Mouse (Mus musculus): ENCODE results near the gene Naa10. TPM values are rescaled to one million over a fixed set of nuclear protein-coding genes. Genes with fewer than 3 reads are reported as not detected.

Naa10 gene
- polyA plus RNA-seq, 1 experiment from 2014 or later, result 146 TPM

- H3K9me3 ChIP-seq, result no peaks in the 10 kb centered on the region
- no peaks in the 10 kb centered on the region for H3K4me1 ChIP-seq
- 11% methylated on average over 5 of the region's 5 CpGs for WGBS
- peaks cover 4% of the 10 kb centered on the region; the same call in 1 of the 2 replicates for H3K27me3 ChIP-seq (ENCODE audit: insufficient read depth, poor library complexity, severe bottlenecking)
- no peak for DNase-seq (ENCODE audit: low spot score)
- H3K27ac ChIP-seq, result no peak overlapping the region
- no peak overlapping the region for H3K4me3 ChIP-seq
- H3K36me3 ChIP-seq, result no peaks in the 10 kb centered on the region
Measured at GRCm38 (mm10) chrX:73869334-73869733, 52.4 kb downstream of the Naa10 start.

- Histone ChIP-seq H3K4me3 (no peak overlapping the region), H3K27me3 (ENCODE audit: insufficient read depth, poor library complexity, severe bottlenecking) (peaks cover 4% of the 10 kb centered on the region; the same call in 1 of the 2 replicates), H3K4me1 (no peaks in the 10 kb centered on the region), H3K9me3 (no peaks in the 10 kb centered on the region), H3K27ac (no peak overlapping the region), H3K36me3 (no peaks in the 10 kb centered on the region)
- WGBS, result 41% methylated on average over 1 of the region's 1 CpGs
- no peak for DNase-seq (ENCODE audit: low spot score)
Measured at GRCm38 (mm10) chrX:73867852-73868251, 53.9 kb downstream of the Naa10 start.

- no peak for DNase-seq (ENCODE audit: low spot score)
Measured at GRCm38 (mm10) chrX:73867256-73867655, 54.5 kb downstream of the Naa10 start.

More at GRCm38 (mm10) chrX:73867256-73867655, 54.5 kb downstream of the Naa10 start:
- H3K36me3 ChIP-seq, result no peaks in the 10 kb centered on the region
- no peaks in the 10 kb centered on the region for H3K4me1 ChIP-seq
- WGBS, result 29% methylated on average over 3 of the region's 3 CpGs
- H3K27me3 ChIP-seq (ENCODE audit: insufficient read depth, poor library complexity, severe bottlenecking), result peaks cover 5% of the 10 kb centered on the region; the same call in 1 of the 2 replicates
- no peak overlapping the region for H3K4me3 ChIP-seq
- no peak overlapping the region for H3K27ac ChIP-seq
- no peaks in the 10 kb centered on the region for H3K9me3 ChIP-seq

Other genes starting within 250 kb of the Naa10 start
- gene Slc6a8, start 248.8 kb downstream of the Naa10 start, polyA plus RNA-seq (2016; fragmentation: Nextera tagmentation; extraction: Ambion mirVana), result 5.8 and 6.2 TPM in 2 replicates
- 178 and 211 TPM in 2 replicates for gene Bcap31, start 205.8 kb downstream of the Naa10 start, polyA plus RNA-seq (2016; fragmentation: Nextera tagmentation; extraction: Ambion mirVana)
- 9.8 and 11.7 TPM in 2 replicates for gene Abcd1, start 205.3 kb downstream of the Naa10 start, polyA plus RNA-seq (2016; fragmentation: Nextera tagmentation; extraction: Ambion mirVana)
- gene Plxnb3, start 164.9 kb downstream of the Naa10 start, polyA plus RNA-seq (2016; fragmentation: Nextera tagmentation; extraction: Ambion mirVana), result 0.13 and 0.46 TPM in 2 replicates
- 39.2 and 81.4 TPM in 2 replicates for gene Srpk3, start 147.5 kb downstream of the Naa10 start, polyA plus RNA-seq (2016; fragmentation: Nextera tagmentation; extraction: Ambion mirVana)
- gene Idh3g, start 135.0 kb downstream of the Naa10 start, polyA plus RNA-seq (2016; fragmentation: Nextera tagmentation; extraction: Ambion mirVana), result 219 and 264 TPM in 2 replicates
- gene Ssr4, start 134.9 kb downstream of the Naa10 start, polyA plus RNA-seq (2016; fragmentation: Nextera tagmentation; extraction: Ambion mirVana), result 156 and 158 TPM in 2 replicates
- gene Pdzd4, start 97.0 kb downstream of the Naa10 start, polyA plus RNA-seq (2016; fragmentation: Nextera tagmentation; extraction: Ambion mirVana), result 0.32 and 0.38 TPM in 2 replicates
- not detected in 2 replicates for gene Avpr2, start 29.8 kb downstream of the Naa10 start, polyA plus RNA-seq (2016; fragmentation: Nextera tagmentation; extraction: Ambion mirVana)
- gene L1cam, start 25.8 kb downstream of the Naa10 start, polyA plus RNA-seq (2016; fragmentation: Nextera tagmentation; extraction: Ambion mirVana), result 1.7 and 2.3 TPM in 2 replicates
- 1.3 and 3.0 TPM in 2 replicates for gene Arhgap4, start 74 bp downstream of the Naa10 start, polyA plus RNA-seq (2016; fragmentation: Nextera tagmentation; extraction: Ambion mirVana)
- 43.1 and 58.2 TPM in 2 replicates for gene Renbp, start 8.9 kb upstream of the Naa10 start, polyA plus RNA-seq (2016; fragmentation: Nextera tagmentation; extraction: Ambion mirVana)
- gene Hcfc1, start 44.4 kb upstream of the Naa10 start, polyA plus RNA-seq (2016; fragmentation: Nextera tagmentation; extraction: Ambion mirVana), result 49.5 and 56.8 TPM in 2 replicates
- gene Irak1, start 102.0 kb upstream of the Naa10 start, polyA plus RNA-seq (2016; fragmentation: Nextera tagmentation; extraction: Ambion mirVana), result 59.3 and 60.8 TPM in 2 replicates
- gene Opn1mw, start 205.5 kb upstream of the Naa10 start, polyA plus RNA-seq (2016; fragmentation: Nextera tagmentation; extraction: Ambion mirVana), result not detected in 2 replicates
- 11.3 and 13.1 TPM in 2 replicates for gene Mecp2, start 213.4 kb upstream of the Naa10 start, polyA plus RNA-seq (2016; fragmentation: Nextera tagmentation; extraction: Ambion mirVana)
- gene Tex28, start 245.9 kb upstream of the Naa10 start, polyA plus RNA-seq (2016; fragmentation: Nextera tagmentation; extraction: Ambion mirVana), result not detected in 2 replicates